Mouse (Mus musculus): ENCODE results near the gene Cdhr2. TPM values are rescaled to one million over a fixed set of nuclear protein-coding genes. Genes with fewer than 3 reads are reported as not detected.

Gene Cdhr2
- polyA plus RNA-seq, 1 experiment from 2014 or later: 0.05 TPM

DNA sequence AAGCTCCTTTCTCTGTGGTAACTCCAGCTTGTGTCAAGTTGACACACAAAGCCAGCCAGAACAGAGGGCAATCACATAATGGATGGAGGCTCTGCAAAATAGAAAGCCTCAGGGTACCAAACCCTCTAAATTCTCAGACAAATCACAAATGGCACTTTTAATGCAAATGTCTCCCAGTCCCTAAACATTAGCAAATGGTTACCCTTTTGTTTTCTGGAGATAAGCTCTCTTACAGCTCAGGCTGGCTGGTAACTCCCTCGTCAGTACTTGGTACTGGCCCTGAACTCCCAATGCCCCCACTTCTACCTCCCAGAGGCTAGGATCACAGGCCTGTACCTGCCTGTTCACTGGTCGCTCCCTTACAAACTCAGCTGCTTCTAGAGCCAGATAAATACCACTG is 82.0 kb downstream of the Cdhr2 start:
- Histone ChIP-seq H3K27ac (ENCODE audit: low read depth, low read length) (no peak overlapping the region), H3K4me2 (ENCODE audit: low read length) (no peak overlapping the region), H3K9ac (ENCODE audit: low read length) (no peak overlapping the region), H3K9me3 (replicated peaks; ENCODE audit: control insufficient read depth, low read length) (no peaks in the 10 kb centered on the region), H3K36me3 (ENCODE audit: control insufficient read depth, insufficient read depth, low read length) (no peaks in the 10 kb centered on the region), H3K27me3 (replicated peaks; ENCODE audit: control insufficient read depth, insufficient read depth, low read length) (no peaks in the 10 kb centered on the region), H3K4me3 (ENCODE audit: low read depth, low read length) (no peak overlapping the region), H3K4me1 (ENCODE audit: control insufficient read depth, insufficient read depth, low read length) (no peaks in the 10 kb centered on the region; the same call in 1 of the 2 replicates)
- ATAC-seq: no peak
- whole genome bisulfite sequencing: 33% methylated on average over 2 of the region's 2 CpGs
- no peak for DNase-seq (ENCODE audit: low spot score)

DNA sequence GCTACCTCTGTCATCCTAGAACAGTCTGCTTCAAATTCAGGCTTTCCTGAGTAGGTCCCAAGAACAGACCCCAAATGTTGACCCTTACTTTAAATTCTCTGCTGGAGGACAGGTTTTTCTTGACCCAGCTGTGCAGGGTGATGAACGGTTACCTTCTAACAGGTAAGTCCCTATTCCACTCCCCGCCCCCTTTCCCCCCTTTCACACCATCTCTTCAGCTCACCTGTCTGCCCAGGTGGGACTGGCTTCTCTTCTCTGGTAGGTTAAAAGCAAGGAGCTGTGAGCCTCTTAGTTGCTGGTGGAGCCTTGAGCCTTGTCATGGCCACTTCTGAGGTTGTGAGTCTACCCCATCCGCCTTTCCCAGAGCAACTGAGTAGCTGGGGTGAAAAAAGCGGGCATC is 82.4 kb downstream of the Cdhr2 start, which contains the start of gene Eif4e1b:
TSS of gene Eif4e1b (plus strand) at position 301 of the 400 bp plus-strand sequence.
- DNase-seq (ENCODE audit: low spot score): no peak

More for the DNA sequence above, 82.4 kb downstream of the Cdhr2 start, which contains the start of gene Eif4e1b:
- Histone ChIP-seq H3K9me3 (replicated peaks; ENCODE audit: control insufficient read depth, low read length) (no peaks in the 10 kb centered on the region), H3K9ac (ENCODE audit: low read length) (no peak within 1 kb of the TSS), H3K4me2 (ENCODE audit: low read length) (no peak within 1 kb of the TSS), H3K4me1 (ENCODE audit: control insufficient read depth, insufficient read depth, low read length) (no peaks in the 10 kb centered on the region; the same call in 1 of the 2 replicates), H3K4me3 (ENCODE audit: low read depth, low read length) (no peak within 1 kb of the TSS), H3K27me3 (replicated peaks; ENCODE audit: control insufficient read depth, insufficient read depth, low read length) (no peaks in the 10 kb centered on the region), H3K27ac (ENCODE audit: low read depth, low read length) (no peak within 1 kb of the TSS), H3K36me3 (ENCODE audit: control insufficient read depth, insufficient read depth, low read length) (no peaks in the 10 kb centered on the region)
- no peak for ATAC-seq
- 91% methylated on average over 4 of the region's 4 CpGs for WGBS

Other genes with a start within 250 kb of the Cdhr2 start
- gene Thoc3, start 232.6 kb upstream of the Cdhr2 start, polyA plus RNA-seq (2014; fragmentation: Nextera tagmentation; extraction: Ambion mirVana): 114 and 117 TPM in 2 replicates
- 23.0 and 25.9 TPM in 2 replicates for gene Simc1, start 197.7 kb upstream of the Cdhr2 start, polyA plus RNA-seq (2014; fragmentation: Nextera tagmentation; extraction: Ambion mirVana)
- 259 and 289 TPM in 2 replicates for gene 4833439L19Rik, start 136.0 kb upstream of the Cdhr2 start, polyA plus RNA-seq (2014; fragmentation: Nextera tagmentation; extraction: Ambion mirVana)
- gene Arl10, start 126.4 kb upstream of the Cdhr2 start, polyA plus RNA-seq (2014; fragmentation: Nextera tagmentation; extraction: Ambion mirVana): 57.4 and 72.5 TPM in 2 replicates
- gene Nop16, start 111.4 kb upstream of the Cdhr2 start, polyA plus RNA-seq (2014; fragmentation: Nextera tagmentation; extraction: Ambion mirVana): 31.4 and 38.8 TPM in 2 replicates
- gene Higd2a, start 111.3 kb upstream of the Cdhr2 start, polyA plus RNA-seq (2014; fragmentation: Nextera tagmentation; extraction: Ambion mirVana): 213 and 245 TPM in 2 replicates
- gene Cltb, start 90.1 kb upstream of the Cdhr2 start, polyA plus RNA-seq (2014; fragmentation: Nextera tagmentation; extraction: Ambion mirVana): 84.4 and 107 TPM in 2 replicates
- 90.3 and 93.9 TPM in 2 replicates for gene Faf2, start 79.7 kb upstream of the Cdhr2 start, polyA plus RNA-seq (2014; fragmentation: Nextera tagmentation; extraction: Ambion mirVana)
- gene Rnf44, start 7.6 kb upstream of the Cdhr2 start, polyA plus RNA-seq (2014; fragmentation: Nextera tagmentation; extraction: Ambion mirVana): 73.5 and 86.4 TPM in 2 replicates
- gene Gprin1, start 48.4 kb downstream of the Cdhr2 start, polyA plus RNA-seq (2014; fragmentation: Nextera tagmentation; extraction: Ambion mirVana): 16.8 and 17.4 TPM in 2 replicates
- 25.7 and 31.8 TPM in 2 replicates for gene Sncb, start 65.1 kb downstream of the Cdhr2 start, polyA plus RNA-seq (2014; fragmentation: Nextera tagmentation; extraction: Ambion mirVana)
- gene Eif4e1b, start 82.5 kb downstream of the Cdhr2 start, polyA plus RNA-seq (2014; fragmentation: Nextera tagmentation; extraction: Ambion mirVana): not detected in 2 replicates
- 16.0 and 16.3 TPM in 2 replicates for gene Tspan17, start 87.9 kb downstream of the Cdhr2 start, polyA plus RNA-seq (2014; fragmentation: Nextera tagmentation; extraction: Ambion mirVana)
- gene Unc5a, start 247.9 kb downstream of the Cdhr2 start, polyA plus RNA-seq (2014; fragmentation: Nextera tagmentation; extraction: Ambion mirVana): 12.3 and 16.2 TPM in 2 replicates

Data from forebrain, embryonic 14.5 days (tissue).